ENCODE assay signal across 14 mouse cellular contexts in the genomic region with DNA sequence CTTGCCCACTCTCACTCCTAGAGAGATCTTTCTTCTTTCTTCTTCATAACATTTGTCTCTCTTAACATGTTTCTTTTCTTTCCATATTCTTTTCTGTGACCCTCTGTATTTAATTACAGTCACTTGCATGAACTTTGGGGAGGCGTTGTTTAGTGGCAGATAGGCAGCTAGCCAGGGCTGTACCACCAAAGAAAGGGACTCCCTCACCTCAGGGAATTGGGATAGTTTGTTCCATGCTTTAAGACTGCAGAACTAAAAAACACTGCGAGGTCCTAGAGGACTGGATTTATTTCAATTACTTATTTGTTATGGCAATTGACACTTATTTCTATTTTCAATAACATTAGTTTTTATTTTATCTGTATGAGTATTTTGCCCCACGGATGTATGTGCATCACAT. TPM values are rescaled to one million over a fixed set of nuclear protein-coding genes. Genes with fewer than 3 reads are reported as not detected.
"Had no signal": no experiment of that assay in that cellular context is flagged by ENCODE, and none has a peak within 500 bp of the region (broad histone marks: within the 10 kb centered on the region; RNA-seq: fewer than 3 reads in every experiment).

No protein-coding gene starts in this region.

- DNase-seq: retina, postnatal 1 day; right cerebral cortex, adult 18-20 months; right cerebral cortex, postnatal 14 days; right cerebral cortex, postnatal 25 days; right cerebral cortex, postnatal 4 days; thymus, adult 18-20 months had no signal

- H3K27me3 ChIP-seq: stomach, embryonic 15.5 days had no signal

- H3K36me3 ChIP-seq: neural tube, embryonic 13.5 days; neural tube, embryonic 15.5 days; stomach, embryonic 15.5 days had no signal

- H3K4me3 ChIP-seq: neural tube, embryonic 13.5 days; neural tube, embryonic 15.5 days; stomach, embryonic 15.5 days had no signal

- H3K27ac ChIP-seq: neural tube, embryonic 13.5 days; neural tube, embryonic 15.5 days; stomach, embryonic 15.5 days; stomach, postnatal 0 days had no signal

- H3K9ac ChIP-seq: neural tube, embryonic 13.5 days; neural tube, embryonic 15.5 days; stomach, embryonic 15.5 days had no signal

- H3K4me1 ChIP-seq: stomach, embryonic 15.5 days had no signal

- H3K9me3 ChIP-seq: neural tube, embryonic 13.5 days; neural tube, embryonic 15.5 days; stomach, embryonic 15.5 days had no signal

RNA-seq across cellular contexts. Expression of a gene that starts 41.0 kb away (rescaled TPM):
- total RNA-seq: neutrophil, adult 5-6 weeks had no signal
- polyA plus RNA-seq: small intestine, adult 2 months; spleen, adult 2 months; urinary bladder, adult 2 months had no signal
